Mouse (Mus musculus) hindbrain, embryonic 10.5 days (tissue): Measurements from ENCODE around the gene Nrp2. TPM values are rescaled to one million over a fixed set of nuclear protein-coding genes. Genes with fewer than 3 reads are reported as not detected.

ENCODE experiments used
- DNase-seq: peaks from one replicate; pipeline ENCODE4 v3.0.0-alpha.2; 2017; ENCODE audit warnings: low spot score
- H3K27ac ChIP-seq: fragments of 300-500 bp; sonication (generic); 2 replicates; pipeline ENCODE4 v1.5.1; 2016; ENCODE audit warnings: mild to moderate bottlenecking, moderate library complexity
- H3K27me3 ChIP-seq: fragments of 300-500 bp; sonication (generic); 2 replicates; pipeline ENCODE4 v1.6.1; 2016; ENCODE audit warnings: mild to moderate bottlenecking; ENCODE audit not compliant: poor library complexity, insufficient read depth, severe bottlenecking
- H3K36me3 ChIP-seq: fragments of 300-500 bp; sonication (generic); 2 replicates; pipeline ENCODE4 v1.6.1; 2016; ENCODE audit warnings: mild to moderate bottlenecking, moderate library complexity
- H3K4me1 ChIP-seq: fragments of 300-500 bp; sonication (generic); replicated peaks from 2 replicates; pipeline ENCODE4 v1.6.1; 2016; ENCODE audit warnings: mild to moderate bottlenecking
- H3K4me3 ChIP-seq: fragments of 300-500 bp; sonication (generic); 2 replicates; pipeline ENCODE4 v1.5.1; 2016; ENCODE audit warnings: mild to moderate bottlenecking, moderate library complexity
- H3K9me3 ChIP-seq: fragments of 300-500 bp; sonication (generic); 2 replicates; pipeline ENCODE4 v1.6.1; 2016; ENCODE audit warnings: mild to moderate bottlenecking, moderate library complexity
- WGBS: fragments of 180-500 bp; shearing (Covaris S2); methylation state at CpG from one replicate; pipeline ENCODE4 v1.1.7; 2016; 5-methylcytosine and 5-hydroxymethylcytosine counted together
- polyA plus RNA-seq: library from polyadenylated mRNA; unstranded; fragments of >200 nt; fragmentation: Nextera tagmentation; extraction: Ambion mirVana; gene quantifications from 2 replicates; pipeline ENCODE4 v1.2.1, GENCODE M21; 2016

The Nrp2 gene
- polyA plus RNA-seq, 1 experiment from 2014 or later, result 23.1 TPM

- Histone ChIP-seq H3K4me3 (no peak overlapping the region), H3K27me3 (peaks cover 83% of the 10 kb centered on the region), H3K27ac (peak overlapping the region; percentile 6; the same call in 1 of the 2 replicates), H3K4me1 (peaks cover 61% of the 10 kb centered on the region), H3K9me3 (no peaks in the 10 kb centered on the region), H3K36me3 (peaks cover 16% of the 10 kb centered on the region; the same call in 1 of the 2 replicates)
- DNase-seq, result no peak
- WGBS, result 68% methylated on average over 15 of the region's 15 CpGs
These were observed 48.2 kb downstream of the Nrp2 start for GRCm38 (mm10) chr1:62751011-62752006.

GRCm38 (mm10) chr1:62752055-62752454 lies 49.0 kb downstream of the Nrp2 start:
- Histone ChIP-seq H3K27ac (no peak overlapping the region), H3K27me3 (peaks cover 76% of the 10 kb centered on the region), H3K36me3 (peaks cover 11% of the 10 kb centered on the region; the same call in 1 of the 2 replicates), H3K4me3 (no peak overlapping the region), H3K9me3 (no peaks in the 10 kb centered on the region), H3K4me1 (peaks cover 61% of the 10 kb centered on the region)
- DNase-seq, result no peak
- WGBS, result 81% methylated on average over 8 of the region's 8 CpGs

- Histone ChIP-seq H3K27me3 (peaks cover 68% of the 10 kb centered on the region), H3K4me1 (peaks cover 53% of the 10 kb centered on the region)
These were observed 49.7 kb downstream of the Nrp2 start for GRCm38 (mm10) chr1:62752661-62753333.

GRCm38 (mm10) chr1:62754066-62754835 lies 51.2 kb downstream of the Nrp2 start:
- H3K4me1 ChIP-seq, result peaks cover 39% of the 10 kb centered on the region
- H3K9me3 ChIP-seq, result no peaks in the 10 kb centered on the region
- WGBS, result 65% methylated on average over 8 of the region's 8 CpGs
- H3K36me3 ChIP-seq, result peaks cover 11% of the 10 kb centered on the region; the same call in 1 of the 2 replicates
- H3K27me3 ChIP-seq, result peaks cover 58% of the 10 kb centered on the region
- peak overlapping the region; percentile 19; the same call in 1 of the 2 replicates for H3K27ac ChIP-seq
- DNase-seq, result no peak
- H3K4me3 ChIP-seq, result no peak overlapping the region

More at GRCm38 (mm10) chr1:62752661-62753333, 49.7 kb downstream of the Nrp2 start:
- H3K36me3 ChIP-seq, result peaks cover 11% of the 10 kb centered on the region; the same call in 1 of the 2 replicates
- no peak for DNase-seq
- no peak overlapping the region for H3K27ac ChIP-seq
- H3K4me3 ChIP-seq, result no peak overlapping the region
- no peaks in the 10 kb centered on the region for H3K9me3 ChIP-seq
- 74% methylated on average over 7 of the region's 7 CpGs for WGBS

GRCm38 (mm10) chr1:62760086-62760485 lies 57.0 kb downstream of the Nrp2 start:
- H3K27me3 ChIP-seq, result peaks cover 6% of the 10 kb centered on the region; the same call in 1 of the 2 replicates
- H3K4me1 ChIP-seq, result peaks cover 15% of the 10 kb centered on the region
- 61% methylated on average over 5 of the region's 5 CpGs for WGBS
- H3K27ac ChIP-seq, result no peak overlapping the region
- H3K36me3 ChIP-seq, result peaks cover 14% of the 10 kb centered on the region
- DNase-seq, result no peak
- H3K4me3 ChIP-seq, result no peak overlapping the region
- H3K9me3 ChIP-seq, result no peaks in the 10 kb centered on the region

GRCm38 (mm10) chr1:62760565-62760964 lies 57.5 kb downstream of the Nrp2 start:
- no peak for DNase-seq
- 82% methylated on average over 17 of the region's 17 CpGs for WGBS
- peaks cover 20% of the 10 kb centered on the region for H3K4me1 ChIP-seq
- H3K27me3 ChIP-seq, result peaks cover 6% of the 10 kb centered on the region
- H3K9me3 ChIP-seq, result no peaks in the 10 kb centered on the region
- no peak overlapping the region for H3K27ac ChIP-seq
- no peak overlapping the region for H3K4me3 ChIP-seq
- peaks cover 14% of the 10 kb centered on the region for H3K36me3 ChIP-seq

GRCm38 (mm10) chr1:62763779-62764178 lies 60.7 kb downstream of the Nrp2 start:
- no peak overlapping the region for H3K27ac ChIP-seq

GRCm38 (mm10) chr1:62765171-62765570 lies 62.1 kb downstream of the Nrp2 start:
- Histone ChIP-seq H3K9me3 (no peaks in the 10 kb centered on the region), H3K36me3 (peaks cover 24% of the 10 kb centered on the region), H3K4me3 (no peak overlapping the region), H3K27me3 (peaks cover 8% of the 10 kb centered on the region), H3K4me1 (peaks cover 27% of the 10 kb centered on the region), H3K27ac (peak overlapping the region; percentile 70)
- DNase-seq, result no peak
- WGBS, result 68% methylated on average over 7 of the region's 7 CpGs

More at GRCm38 (mm10) chr1:62763779-62764178, 60.7 kb downstream of the Nrp2 start:
- Histone ChIP-seq H3K9me3 (no peaks in the 10 kb centered on the region), H3K4me3 (no peak overlapping the region), H3K27me3 (peaks cover 11% of the 10 kb centered on the region), H3K4me1 (peaks cover 31% of the 10 kb centered on the region), H3K36me3 (peaks cover 18% of the 10 kb centered on the region)
- WGBS, result 94% methylated on average over 4 of the region's 4 CpGs
- DNase-seq, result no peak

GRCm38 (mm10) chr1:62766766-62767165 lies 63.7 kb downstream of the Nrp2 start:
- 34% methylated on average over 4 of the region's 4 CpGs for WGBS
- Histone ChIP-seq H3K36me3 (peaks cover 29% of the 10 kb centered on the region), H3K4me3 (no peak overlapping the region), H3K27me3 (peaks cover 14% of the 10 kb centered on the region), H3K27ac (no peak overlapping the region), H3K4me1 (peaks cover 22% of the 10 kb centered on the region), H3K9me3 (no peaks in the 10 kb centered on the region)
- peak; percentile 46 for DNase-seq

- 85% methylated on average over 9 of the region's 9 CpGs for WGBS
- H3K27me3 ChIP-seq, result peaks cover 14% of the 10 kb centered on the region
- H3K4me3 ChIP-seq, result no peak overlapping the region
- H3K4me1 ChIP-seq, result peaks cover 22% of the 10 kb centered on the region
- H3K27ac ChIP-seq, result no peak overlapping the region
- H3K36me3 ChIP-seq, result peaks cover 30% of the 10 kb centered on the region
- no peak for DNase-seq
- no peaks in the 10 kb centered on the region for H3K9me3 ChIP-seq
These were observed 64.5 kb downstream of the Nrp2 start for GRCm38 (mm10) chr1:62767611-62768010.

GRCm38 (mm10) chr1:62770576-62770975 lies 67.5 kb downstream of the Nrp2 start:
- DNase-seq, result no peak
- H3K4me1 ChIP-seq, result peaks cover 30% of the 10 kb centered on the region
- no peaks in the 10 kb centered on the region for H3K9me3 ChIP-seq
- no peak overlapping the region for H3K27ac ChIP-seq
- H3K27me3 ChIP-seq, result peaks cover 10% of the 10 kb centered on the region
- H3K4me3 ChIP-seq, result no peak overlapping the region
- whole genome bisulfite sequencing, result 90% methylated on average over 4 of the region's 4 CpGs
- peaks cover 29% of the 10 kb centered on the region; the same call in 1 of the 2 replicates for H3K36me3 ChIP-seq

GRCm38 (mm10) chr1:62772391-62772790 lies 69.3 kb downstream of the Nrp2 start:
- H3K9me3 ChIP-seq, result no peaks in the 10 kb centered on the region
- H3K4me3 ChIP-seq, result no peak overlapping the region
- no peak overlapping the region for H3K27ac ChIP-seq
- peaks cover 44% of the 10 kb centered on the region for H3K4me1 ChIP-seq
- peaks cover 29% of the 10 kb centered on the region; the same call in 1 of the 2 replicates for H3K36me3 ChIP-seq
- peaks cover 8% of the 10 kb centered on the region; the same call in 1 of the 2 replicates for H3K27me3 ChIP-seq
- WGBS, result 84% methylated on average over 4 of the region's 4 CpGs
- no peak for DNase-seq
